Mouse (Mus musculus) liver, embryonic 11.5 days (tissue): ENCODE measurements around the gene Psmb5. TPM values are rescaled to one million over a fixed set of nuclear protein-coding genes. Genes with fewer than 3 reads are reported as not detected.

Experiments
- ATAC-seq: fragments of 200-750 bp; cut with Nextera tagmentation; replicated peaks from 2 replicates; pipeline ENCODE4 v1.8.0; 2017; ENCODE audit warnings: moderate number of reproducible peaks, mild to moderate bottlenecking, moderate TSS enrichment, moderate library complexity; ENCODE audit not compliant: low FRiP score
- DNase-seq: peaks from one replicate; pipeline ENCODE4 v3.0.0-alpha.2; 2017; ENCODE audit warnings: low spot score
- H3K27ac ChIP-seq: fragments of 300-500 bp; sonication (generic); 2 replicates; pipeline ENCODE4 v1.5.1; 2014; ENCODE audit warnings: mild to moderate bottlenecking, low read depth, low read length, control low read depth
- H3K27me3 ChIP-seq: fragments of 300-500 bp; sonication (generic); replicated peaks from 2 replicates; pipeline ENCODE4 v1.6.1; 2014; ENCODE audit warnings: low read length, mixed read lengths; ENCODE audit not compliant: control insufficient read depth, insufficient read depth
- H3K36me3 ChIP-seq: fragments of 300-500 bp; sonication (generic); 2 replicates; pipeline ENCODE4 v1.6.1; 2014; ENCODE audit warnings: mild to moderate bottlenecking, low read length, moderate library complexity, mixed read lengths; ENCODE audit not compliant: control insufficient read depth, insufficient read depth
- H3K4me1 ChIP-seq: fragments of 300-500 bp; sonication (generic); replicated peaks from 2 replicates; pipeline ENCODE4 v1.6.1; 2014; ENCODE audit warnings: low read length, mixed read lengths; ENCODE audit not compliant: control insufficient read depth, insufficient read depth
- H3K4me2 ChIP-seq: fragments of 300-500 bp; sonication (generic); 2 replicates; pipeline ENCODE4 v1.6.1; 2014; ENCODE audit warnings: mild to moderate bottlenecking, control low read depth, moderate library complexity
- H3K4me3 ChIP-seq: fragments of 300-500 bp; sonication (generic); 2 replicates; pipeline ENCODE4 v1.5.1; 2014; ENCODE audit warnings: low read depth, low read length, control low read depth
- H3K9ac ChIP-seq: fragments of 300-500 bp; sonication (generic); 2 replicates; pipeline ENCODE4 v1.6.1; 2014; ENCODE audit warnings: low read depth, low read length, control low read depth
- H3K9me3 ChIP-seq: fragments of 300-500 bp; sonication (generic); 2 replicates; pipeline ENCODE4 v1.6.1; 2016; ENCODE audit warnings: low read length, inconsistent platforms, mixed read lengths; ENCODE audit not compliant: control insufficient read depth
- WGBS: fragments of 180-500 bp; shearing (Covaris S2); extraction: QIAGEN DNeasy Blood & Tissue Kit; methylation state at CpG from one replicate; pipeline ENCODE4 v1.1.7; 2014; 5-methylcytosine and 5-hydroxymethylcytosine counted together
- polyA plus RNA-seq: library from polyadenylated mRNA; unstranded; fragments of >200 nt; fragmentation: Nextera tagmentation; extraction: Ambion mirVana; gene quantifications from 2 replicates; pipeline ENCODE4 v1.2.1, GENCODE M21; 2014

Gene Psmb5
- polyA plus RNA-seq, 1 experiment from 2014 or later: 411 TPM

DNA sequence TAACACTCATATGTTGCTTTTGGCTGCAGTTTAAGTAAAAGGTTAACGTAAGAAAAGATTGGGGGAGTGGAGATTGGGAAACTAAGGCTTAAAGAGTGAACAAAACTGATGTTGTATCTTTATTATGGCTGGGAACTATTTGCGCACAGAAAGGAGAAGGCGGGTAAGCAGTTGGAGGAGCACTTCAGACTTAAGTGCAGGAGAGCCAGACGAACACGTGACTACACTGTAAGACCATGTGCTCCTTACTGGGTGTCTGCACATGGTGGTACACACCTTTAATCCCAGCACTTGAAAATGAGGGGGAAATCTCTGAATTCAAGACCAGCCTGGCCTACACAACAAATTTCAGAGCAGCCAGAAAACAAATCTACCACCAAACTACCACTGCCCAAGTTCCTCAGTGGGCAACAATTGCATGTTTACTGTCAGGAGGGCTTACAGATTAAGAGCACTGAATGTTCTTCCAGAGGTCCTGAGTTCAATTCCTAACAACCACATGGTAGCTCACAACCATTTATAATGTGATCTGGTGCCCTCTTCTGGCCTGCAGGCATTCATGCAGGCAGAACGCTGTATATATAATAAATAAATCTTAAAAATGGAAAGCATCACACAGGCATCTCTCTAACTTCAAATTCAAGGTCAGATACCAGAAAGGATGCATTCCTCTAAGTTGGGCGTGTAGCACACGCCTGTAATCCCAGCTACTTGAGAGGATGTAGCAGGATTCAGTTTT, 29.2 kb upstream of the Psmb5 start:
- Histone ChIP-seq H3K4me1 (peaks cover 9% of the 10 kb centered on the region), H3K4me2 (no peak overlapping the region), H3K27ac (no peak overlapping the region), H3K36me3 (peaks cover 79% of the 10 kb centered on the region), H3K27me3 (no peaks in the 10 kb centered on the region), H3K9me3 (no peaks in the 10 kb centered on the region), H3K9ac (no peak overlapping the region), H3K4me3 (no peak overlapping the region)
- ATAC-seq (no peak), DNase-seq (no peak)
- WGBS: 94% methylated on average over 8 of the region's 8 CpGs

DNA sequence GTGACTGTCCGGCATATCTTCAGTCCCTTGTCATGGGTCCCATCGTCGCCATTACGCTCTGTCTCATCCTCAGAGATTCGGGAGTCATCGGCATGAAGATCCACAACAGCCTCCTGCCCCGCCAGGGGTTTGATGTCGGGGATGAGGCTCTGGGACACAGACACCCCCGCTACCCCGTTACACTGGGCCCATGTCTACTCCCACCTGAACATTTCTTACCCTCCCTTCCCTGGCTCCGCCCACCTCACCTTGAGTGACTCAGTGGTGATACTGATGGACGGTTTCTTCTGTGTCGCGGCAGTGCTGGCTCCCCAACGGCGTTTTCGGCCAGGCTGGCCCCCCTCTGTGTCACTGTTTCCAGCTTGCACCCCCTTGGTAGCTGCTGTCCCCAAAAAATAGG, 28.6 kb upstream of the Psmb5 start:
- 95% methylated on average over 17 of the region's 17 CpGs for WGBS

DNA sequence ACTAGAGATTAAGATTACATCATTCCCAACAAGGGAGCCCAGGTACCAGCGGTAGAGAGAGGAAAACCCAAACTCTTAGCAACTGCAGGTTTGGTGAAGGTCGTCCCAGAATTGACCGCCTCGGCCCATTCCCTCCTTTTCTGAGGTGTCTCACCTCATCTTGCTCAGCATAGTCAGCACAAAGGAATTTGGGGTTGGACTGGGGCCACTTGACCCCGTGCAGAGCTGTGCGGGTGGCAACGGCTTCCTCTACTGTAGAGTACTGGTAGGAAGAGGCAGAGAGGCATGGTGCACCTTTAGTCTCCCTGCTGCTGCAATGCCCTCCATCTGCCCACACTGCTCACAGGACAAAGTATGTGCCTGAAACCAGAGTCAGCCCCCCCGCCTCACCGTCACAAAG, 26.5 kb upstream of the Psmb5 start:
- Histone ChIP-seq H3K4me2 (no peak overlapping the region), H3K4me3 (no peak overlapping the region), H3K9ac (no peak overlapping the region), H3K9me3 (no peaks in the 10 kb centered on the region), H3K36me3 (peaks cover 60% of the 10 kb centered on the region), H3K27me3 (0 out of 2 replicates have a peak, but pooled peaks cover 3% of the 10 kb centered on the region), H3K4me1 (0 out of 2 replicates have a peak, but pooled peaks cover 9% of the 10 kb centered on the region), H3K27ac (no peak overlapping the region)
- DNase-seq (no peak), ATAC-seq (no peak)
- WGBS: 92% methylated on average over 9 of the region's 9 CpGs

More for the DNA sequence above, 28.6 kb upstream of the Psmb5 start:
- DNase-seq (no peak), ATAC-seq (no peak)
- Histone ChIP-seq H3K27ac (no peak overlapping the region), H3K36me3 (peaks cover 76% of the 10 kb centered on the region), H3K9ac (no peak overlapping the region), H3K4me3 (no peak overlapping the region), H3K4me2 (no peak overlapping the region), H3K9me3 (no peaks in the 10 kb centered on the region), H3K4me1 (peaks cover 4% of the 10 kb centered on the region), H3K27me3 (no peaks in the 10 kb centered on the region)

DNA sequence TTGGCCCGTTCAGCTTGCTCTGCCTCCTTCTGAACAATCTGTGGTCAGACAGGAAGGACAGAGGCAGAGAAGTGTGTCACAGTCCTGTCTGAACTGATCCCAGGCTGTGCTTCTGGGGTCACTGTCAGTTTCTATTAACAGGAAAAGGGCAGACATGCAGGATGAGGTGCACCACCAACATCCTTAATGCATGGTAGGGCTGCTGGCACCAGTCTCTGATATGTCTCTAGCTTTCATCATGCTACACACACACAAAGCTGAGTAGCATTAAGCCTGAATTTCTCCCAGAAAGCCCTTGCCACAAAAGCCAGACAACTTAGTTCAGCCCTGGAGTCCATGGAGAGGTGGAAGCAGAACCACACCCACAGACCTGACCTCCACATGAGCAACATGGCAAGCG, 25.2 kb upstream of the Psmb5 start:
- H3K4me2 ChIP-seq: no peak overlapping the region
- ATAC-seq: no peak
- H3K4me1 ChIP-seq: 0 out of 2 replicates have a peak, but pooled peaks cover 9% of the 10 kb centered on the region
- 0 out of 2 replicates have a peak, but pooled peaks cover 3% of the 10 kb centered on the region for H3K27me3 ChIP-seq
- H3K4me3 ChIP-seq: no peak overlapping the region
- 91% methylated on average over 2 of the region's 2 CpGs for WGBS
- H3K36me3 ChIP-seq: peaks cover 51% of the 10 kb centered on the region
- no peaks in the 10 kb centered on the region for H3K9me3 ChIP-seq
- no peak for DNase-seq
- no peak overlapping the region for H3K9ac ChIP-seq
- no peak overlapping the region for H3K27ac ChIP-seq

DNA sequence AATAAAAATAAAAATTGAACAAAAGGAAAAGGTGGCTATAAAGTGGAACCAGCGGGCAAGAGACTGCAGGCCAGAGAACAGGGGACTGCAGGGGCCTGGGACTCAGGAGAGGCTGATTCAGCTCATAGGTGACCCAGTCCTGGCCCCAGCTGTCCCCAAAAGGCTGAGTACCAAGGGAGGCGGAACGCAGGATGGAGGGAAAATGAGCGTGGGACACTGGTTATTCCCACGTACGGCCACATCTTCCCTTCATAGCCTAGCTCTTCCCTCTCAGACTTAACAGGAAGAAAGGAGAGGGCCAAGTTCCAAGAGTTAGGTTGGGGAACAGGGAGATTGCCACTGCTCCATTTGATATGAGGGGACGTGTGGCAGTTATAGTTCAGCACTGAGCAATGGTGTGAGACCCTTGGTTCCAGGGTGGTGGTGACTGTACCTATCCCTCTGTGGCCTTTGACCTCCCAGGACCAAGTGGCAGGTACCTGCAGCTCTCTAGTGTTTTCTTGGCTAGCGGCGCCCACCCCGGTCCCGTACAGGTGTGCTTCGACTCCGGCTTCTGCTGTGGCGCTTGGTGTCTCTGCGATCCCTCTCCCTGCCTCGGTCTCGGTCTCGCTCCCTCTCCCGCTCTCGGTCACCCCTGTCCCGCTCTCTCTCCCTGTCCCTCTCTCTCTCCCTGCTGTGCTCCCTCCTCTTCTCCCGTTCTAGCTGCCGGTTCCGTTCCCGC, 24.6 kb upstream of the Psmb5 start:
- 85% methylated on average over 25 of the region's 25 CpGs for whole genome bisulfite sequencing
- no peak overlapping the region for H3K27ac ChIP-seq
- no peak overlapping the region for H3K4me3 ChIP-seq
- peaks cover 45% of the 10 kb centered on the region for H3K36me3 ChIP-seq
- no peak for ATAC-seq
- H3K4me2 ChIP-seq: no peak overlapping the region
- no peaks in the 10 kb centered on the region for H3K9me3 ChIP-seq
- no peak overlapping the region for H3K9ac ChIP-seq
- peak; percentile 47 for DNase-seq
- 0 out of 2 replicates have a peak, but pooled peaks cover 3% of the 10 kb centered on the region for H3K27me3 ChIP-seq
- H3K4me1 ChIP-seq: 0 out of 2 replicates have a peak, but pooled peaks cover 9% of the 10 kb centered on the region

DNA sequence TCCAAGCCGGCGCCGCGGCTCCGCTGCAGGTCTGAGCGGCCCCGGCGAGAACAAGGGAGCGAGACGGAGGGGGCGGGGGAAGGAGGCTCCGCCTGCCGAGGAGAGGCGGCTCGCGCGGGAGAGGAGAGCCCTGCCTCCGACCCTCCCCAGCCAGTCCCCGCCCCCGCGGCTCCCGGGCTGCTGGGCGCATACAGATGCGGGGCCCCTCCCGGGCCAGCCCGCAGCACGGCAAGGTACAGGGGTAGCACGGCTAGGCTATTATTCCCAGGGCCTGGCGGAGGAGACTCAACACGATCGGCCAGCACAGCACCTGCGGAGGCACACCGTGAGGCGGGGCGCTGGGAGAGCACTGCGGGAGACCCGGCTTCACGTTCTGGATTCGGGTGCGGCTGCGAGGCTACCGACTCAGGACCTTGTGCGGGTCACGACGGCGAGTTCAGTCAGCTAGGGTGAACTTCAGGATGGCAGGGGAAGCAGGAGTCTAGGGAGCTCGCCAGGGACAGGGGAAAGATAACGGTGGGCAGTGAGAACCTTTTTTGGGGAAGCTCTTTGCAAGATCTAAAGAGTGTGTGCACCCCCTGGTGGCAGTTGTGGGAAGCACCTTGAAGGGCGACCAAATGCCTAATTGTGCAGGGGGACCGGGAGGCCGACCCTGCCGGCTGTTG, 23.6 kb upstream of the Psmb5 start, which contains the start of gene Cdh24:
TSS of gene Cdh24 (minus strand) at position 60 of the 665 bp plus-strand sequence.
- H3K27me3 ChIP-seq: 0 out of 2 replicates have a peak, but pooled peaks cover 3% of the 10 kb centered on the region
- H3K4me1 ChIP-seq: 0 out of 2 replicates have a peak, but pooled peaks cover 9% of the 10 kb centered on the region
- H3K9me3 ChIP-seq: no peaks in the 10 kb centered on the region
- peak; percentile 95 for DNase-seq
- peak within 1 kb of the TSS; percentile 64 for H3K27ac ChIP-seq
- H3K9ac ChIP-seq: peak within 1 kb of the TSS; percentile 77
- H3K36me3 ChIP-seq: peaks cover 37% of the 10 kb centered on the region
- ATAC-seq: peak; percentile 94
- 1% methylated on average over 52 of the region's 52 CpGs for WGBS
- peak within 1 kb of the TSS; percentile 67 for H3K4me3 ChIP-seq
- peak within 1 kb of the TSS; percentile 99 for H3K4me2 ChIP-seq

DNA sequence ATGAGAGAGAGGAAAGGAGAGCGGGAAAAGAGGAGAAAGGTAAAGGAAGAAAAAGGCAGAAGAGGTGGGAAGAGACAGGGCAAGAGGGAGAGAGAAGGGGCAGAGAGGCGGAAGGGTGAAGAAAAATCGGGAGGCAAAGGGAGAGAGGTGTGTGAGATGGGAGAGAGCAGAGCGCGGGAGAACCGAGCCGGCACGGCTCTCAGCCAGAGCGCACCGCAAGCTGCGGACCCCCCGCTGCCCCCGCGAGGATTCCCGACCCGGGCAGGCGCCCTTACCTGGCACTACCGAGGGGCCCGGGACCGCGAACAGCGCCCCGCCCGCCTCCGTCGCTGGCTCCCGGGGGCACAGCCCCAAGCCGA, 23.1 kb upstream of the Psmb5 start, which contains the start of gene Gm17606:
TSS of gene Gm17606 (plus strand) at position 7 of the 359 bp plus-strand sequence.
- Histone ChIP-seq H3K9ac (peak within 1 kb of the TSS; percentile 77), H3K4me2 (peak within 1 kb of the TSS; percentile 99), H3K36me3 (peaks cover 32% of the 10 kb centered on the region), H3K9me3 (no peaks in the 10 kb centered on the region), H3K27me3 (0 out of 2 replicates have a peak, but pooled peaks cover 3% of the 10 kb centered on the region), H3K4me1 (0 out of 2 replicates have a peak, but pooled peaks cover 9% of the 10 kb centered on the region), H3K27ac (peak within 1 kb of the TSS; percentile 64), H3K4me3 (peak within 1 kb of the TSS; percentile 67)
- ATAC-seq: no peak; the same call in 1 of the 2 replicates
- no peak for DNase-seq
- WGBS: under 1% methylated on average over 27 of the region's 28 CpGs

DNA sequence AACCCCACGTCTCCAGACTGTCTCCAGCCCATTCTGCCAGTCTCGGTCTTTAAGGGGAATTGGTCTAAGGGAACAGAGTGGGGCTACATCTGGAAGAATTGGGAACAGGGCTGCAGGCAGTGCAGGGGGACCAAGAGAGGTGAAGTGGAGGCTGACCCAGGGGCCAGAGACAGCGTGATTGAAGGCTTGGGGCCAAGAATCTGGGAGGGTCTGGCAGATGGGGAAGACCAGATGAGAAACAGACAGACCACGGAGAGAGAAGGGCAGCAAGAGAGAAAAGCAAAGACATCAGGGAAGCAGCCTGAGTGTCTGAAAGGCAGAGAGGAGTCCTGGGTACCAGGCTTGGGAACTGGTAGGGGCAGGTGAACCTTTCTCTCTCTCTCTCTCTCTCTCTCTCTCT, 22.3 kb upstream of the Psmb5 start:
- H3K27me3 ChIP-seq: 0 out of 2 replicates have a peak, but pooled peaks cover 3% of the 10 kb centered on the region
- H3K27ac ChIP-seq: no peak overlapping the region
- H3K4me3 ChIP-seq: 0 out of 2 replicates have a peak overlapping the region, but pooled peaks have one; percentile 9
- DNase-seq (no peak), ATAC-seq (no peak)
- peaks cover 24% of the 10 kb centered on the region for H3K36me3 ChIP-seq
- peak overlapping the region; percentile 48 for H3K4me2 ChIP-seq
- H3K9ac ChIP-seq: peak overlapping the region; percentile 22; the same call in 1 of the 2 replicates
- H3K9me3 ChIP-seq: no peaks in the 10 kb centered on the region
- 0 out of 2 replicates have a peak, but pooled peaks cover 9% of the 10 kb centered on the region for H3K4me1 ChIP-seq
- 38% methylated on average over 4 of the region's 4 CpGs for WGBS
